Mouse (Mus musculus) ZHBTc4 (cell line): Measurements from ENCODE around the gene Stap2.
A peak's percentile ranks its signal among the peaks of the same experiment; 100 is the strongest.

Experiments used
- DNase-seq: peaks from one replicate; pipeline ENCODE4 v3.0.0-alpha.2; 2011; ENCODE audit warnings: low read depth, low spot score

Gene Stap2

DNA sequence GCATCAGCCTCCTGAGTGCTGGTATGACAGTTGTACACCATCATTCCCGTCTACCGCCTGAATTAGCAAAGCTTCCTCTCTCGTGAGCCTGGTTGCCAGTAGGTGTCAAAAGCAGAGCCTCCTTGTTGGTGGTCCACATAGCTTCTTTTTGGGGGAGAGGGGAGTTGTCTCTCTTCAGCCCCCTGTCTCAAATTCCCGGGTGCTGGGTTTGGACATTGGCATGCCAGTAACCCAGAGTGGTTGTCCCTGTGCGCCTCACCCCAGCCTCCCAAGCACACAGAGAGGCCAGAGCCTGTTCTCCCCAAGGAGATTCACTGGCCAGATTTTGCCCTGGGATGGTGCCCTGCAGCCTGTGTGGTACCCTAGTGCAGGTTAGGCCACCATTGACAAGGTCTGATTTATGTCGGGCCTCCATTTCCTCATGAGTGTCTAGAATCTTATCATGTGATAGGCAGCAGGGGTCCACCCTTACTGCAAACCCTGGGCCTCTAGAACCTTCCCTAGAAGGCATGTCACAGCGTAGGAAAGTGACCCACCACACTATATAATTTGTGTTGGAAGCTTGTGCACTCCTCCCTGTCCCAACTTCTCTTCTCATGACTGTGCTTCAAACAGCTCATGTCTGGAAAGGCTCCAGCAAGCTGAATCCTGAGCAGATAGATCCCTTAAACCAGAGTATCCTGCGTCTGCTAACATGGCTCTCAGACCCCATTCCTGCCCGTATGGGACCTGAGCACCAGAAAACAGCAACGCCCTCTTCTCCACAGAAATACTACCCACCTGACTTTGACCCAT, 45.2 kb downstream of the Stap2 start:
- no peak for DNase-seq

GRCm38 (mm10) chr17:55958918-55959728, 46.3 kb downstream of the Stap2 start, which contains the start of gene Yju2:
TSS of gene Yju2 (plus strand) at chr17:55959099.
- DNase-seq: peak; percentile 97

DNA sequence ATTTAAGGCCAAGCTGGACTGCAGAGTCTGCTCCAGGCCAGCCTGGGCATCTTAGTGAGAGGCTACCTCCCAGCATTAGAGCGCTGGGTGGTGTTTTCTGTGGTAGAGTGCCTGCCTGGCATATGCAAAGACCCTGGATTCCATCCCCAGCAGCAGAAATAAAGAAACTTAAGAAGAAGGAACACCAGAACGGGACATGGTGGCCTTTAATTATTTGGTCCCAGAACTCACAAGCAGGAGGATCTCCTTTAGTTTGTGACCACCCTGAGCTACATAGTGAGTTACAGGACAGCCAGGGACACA, 46.8 kb downstream of the Stap2 start:
- no peak for DNase-seq

DNA sequence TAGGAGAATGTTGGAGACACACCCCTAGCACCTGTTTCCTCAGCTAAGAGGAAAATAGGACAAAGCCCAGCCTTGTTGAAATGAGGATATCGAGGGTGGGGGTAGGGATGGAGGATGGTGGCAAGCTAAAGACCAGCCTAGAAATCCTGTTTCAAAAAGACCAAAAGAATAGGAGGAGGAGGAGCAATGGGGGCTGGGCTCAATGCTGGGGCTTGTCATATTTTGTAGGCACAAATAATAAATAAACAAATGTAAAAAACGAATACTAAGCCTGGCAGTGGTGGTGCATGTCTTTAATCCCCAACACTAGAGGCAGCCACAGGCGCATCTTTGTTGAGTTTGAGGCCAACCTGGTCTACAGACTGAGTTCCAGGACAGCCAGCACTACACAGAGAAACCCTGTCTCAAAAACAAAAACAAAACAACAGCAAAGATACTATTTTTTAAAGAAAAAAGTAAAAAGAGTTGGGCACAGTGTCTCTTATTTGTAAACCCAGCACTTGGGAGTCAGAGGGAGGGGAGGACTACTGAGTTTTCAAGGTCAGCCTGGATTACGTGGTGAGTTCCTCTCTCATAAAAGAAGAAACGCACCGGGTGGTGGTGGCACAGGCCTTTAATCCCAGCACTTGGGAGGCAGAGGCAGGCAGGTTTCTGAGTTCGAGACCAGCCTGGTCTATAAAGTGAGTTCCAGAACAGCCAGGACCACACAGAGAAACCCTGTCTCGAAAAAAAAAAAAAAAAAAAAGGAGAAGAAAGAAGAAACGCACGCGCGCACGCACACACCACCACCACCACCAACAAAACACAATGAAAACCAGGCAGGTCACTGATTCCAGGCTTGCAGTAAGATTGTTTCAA, 47.4 kb downstream of the Stap2 start:
- DNase-seq: no peak

DNA sequence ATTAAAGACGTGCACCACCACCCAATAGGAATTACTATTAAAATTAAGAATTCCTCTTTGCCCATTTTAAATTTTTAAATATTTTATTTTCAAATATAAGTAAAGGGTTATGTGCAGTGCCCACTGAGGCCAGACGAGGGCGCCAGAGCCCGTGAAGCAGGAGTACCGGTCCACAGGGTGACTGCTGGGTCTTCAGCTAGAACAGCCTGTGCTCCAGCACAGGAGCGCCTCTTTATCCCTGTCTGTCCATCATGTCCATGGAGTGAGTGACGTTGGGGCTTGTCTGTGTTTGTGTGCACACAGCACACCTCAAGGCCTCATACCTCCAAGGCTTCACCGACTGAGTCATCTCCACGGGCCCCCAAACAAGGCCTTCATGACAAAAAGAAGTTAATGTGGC, 48.2 kb downstream of the Stap2 start:
- peak; percentile 79 for DNase-seq

- no peak for DNase-seq
Observed at GRCm38 (mm10) chr17:55956591-55956990, 48.8 kb downstream of the Stap2 start.

- peak; percentile 95 for DNase-seq
Observed at GRCm38 (mm10) chr17:55956129-55956528, 49.3 kb downstream of the Stap2 start.

DNA sequence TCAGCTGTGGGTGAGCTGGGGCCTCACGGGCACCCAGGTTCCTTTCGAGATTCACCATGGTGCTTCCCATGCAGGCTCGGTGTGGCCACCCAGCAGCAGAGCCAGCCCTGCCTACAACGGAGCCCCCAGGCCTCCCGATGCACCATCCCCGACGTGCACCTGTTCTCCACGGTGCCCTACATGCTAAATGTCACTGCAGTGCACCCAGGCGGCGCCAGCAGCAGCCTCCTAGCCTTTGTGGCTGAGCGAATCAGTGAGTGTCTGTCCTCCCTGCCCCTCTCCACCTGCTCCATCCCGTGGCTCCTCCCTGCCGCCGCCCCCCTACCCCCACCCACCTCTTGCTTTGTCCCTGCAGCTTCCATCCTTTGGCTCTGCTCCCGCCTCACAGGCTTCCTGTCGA, 51.2 kb downstream of the Stap2 start:
- peak; percentile 52 for DNase-seq

GRCm38 (mm10) chr17:55953751-55954150, 51.6 kb downstream of the Stap2 start:
- no peak for DNase-seq

DNA sequence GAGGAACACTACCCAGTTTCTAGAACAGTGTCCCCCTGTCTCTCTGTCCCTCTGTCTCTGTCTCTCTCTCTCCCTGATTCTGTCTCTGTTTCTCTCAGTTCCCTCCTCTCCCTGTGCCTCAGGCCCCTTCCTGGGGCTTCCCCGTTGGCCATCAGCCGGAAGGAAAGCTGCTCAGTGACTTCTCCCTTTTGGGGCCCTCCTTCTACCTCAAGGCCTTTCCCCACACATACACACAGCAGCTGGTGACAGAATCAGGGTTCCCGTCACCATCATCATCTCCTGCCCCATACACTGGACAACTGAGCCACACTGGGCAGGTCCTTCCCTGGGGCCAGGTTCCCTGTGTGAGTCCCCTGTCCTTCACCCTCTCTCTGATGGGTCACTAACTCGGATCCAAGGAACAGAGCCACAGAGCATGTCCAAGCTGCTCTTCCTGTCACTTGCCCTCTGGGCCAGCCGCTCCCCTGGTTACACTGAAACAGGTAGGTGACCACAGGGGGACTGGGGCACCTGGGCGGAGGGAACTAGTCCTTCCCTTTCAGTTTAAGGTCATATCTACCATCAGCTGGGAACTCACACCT, 52.8 kb downstream of the Stap2 start, which contains the start of gene Ebi3:
TSS of gene Ebi3 (plus strand) at position 194 of the 581 bp plus-strand sequence.
- no peak for DNase-seq

GRCm38 (mm10) chr17:55952041-55952440, 53.3 kb downstream of the Stap2 start:
- peak; percentile 67 for DNase-seq

DNA sequence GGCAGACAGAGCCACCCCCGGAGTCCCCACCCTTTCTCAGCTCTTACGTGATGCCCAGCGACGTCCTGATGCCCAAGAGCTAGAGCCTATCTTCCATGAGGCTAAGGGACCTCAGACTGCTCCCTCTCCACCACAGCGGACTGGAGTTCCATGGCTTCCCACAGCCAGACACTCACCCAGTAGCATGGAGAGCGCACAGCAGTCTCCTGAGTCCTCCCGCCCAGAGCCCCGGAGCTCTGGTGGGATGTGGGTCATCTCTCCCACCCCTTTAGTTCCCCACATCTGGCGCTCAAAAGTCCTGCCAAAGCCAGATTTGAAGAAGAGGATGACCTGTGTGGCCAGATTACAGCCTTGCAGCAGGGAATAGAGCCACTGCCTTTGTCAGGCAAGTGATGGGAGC, 54.8 kb downstream of the Stap2 start:
- no peak for DNase-seq

GRCm38 (mm10) chr17:55949400-55949799, 56.0 kb downstream of the Stap2 start, which contains the start of gene Zfp119b:
TSS of gene Zfp119b (minus strand) at chr17:55949500.
- DNase-seq: no peak

DNA sequence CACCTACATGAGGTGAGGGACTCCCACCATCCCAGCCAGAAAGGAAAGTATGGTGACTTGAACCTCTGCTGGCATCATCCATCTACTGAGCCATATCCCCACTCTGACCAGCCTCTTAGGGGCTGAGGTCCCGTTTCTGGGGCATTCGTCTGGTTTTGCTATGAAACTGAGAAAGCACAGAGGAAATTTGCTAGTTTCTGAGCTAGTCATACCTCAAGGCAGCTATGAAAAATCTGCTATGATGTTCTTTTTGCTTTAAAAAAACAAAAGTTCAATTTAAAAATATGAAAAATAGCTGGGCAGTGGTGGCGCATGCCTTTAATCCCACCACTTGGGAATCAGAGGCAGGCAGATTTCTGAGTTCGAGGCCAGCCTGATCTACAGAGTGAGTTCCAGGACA, 56.7 kb downstream of the Stap2 start:
- no peak for DNase-seq
